Mouse (Mus musculus) G1E (cell line): ENCODE results near the gene Dab1. TPM values are rescaled to one million over a fixed set of nuclear protein-coding genes. Genes with fewer than 3 reads are reported as not detected.

ENCODE experiments used
- ATAC-seq: 2 replicates; pipeline ENCODE4 v1.8.0; 2016; ENCODE audit warnings: mild to moderate bottlenecking; ENCODE audit not compliant: insufficient number of reproducible peaks, poor library complexity, low FRiP score, severe bottlenecking; ENCODE audit errors: extremely low read depth
- DNase-seq: peaks from one replicate; pipeline ENCODE4 v3.0.0; 2012; ENCODE audit warnings: low spot score
- H3K27me3 ChIP-seq: 2 replicates; pipeline ENCODE4 v1.6.1; 2012; ENCODE audit warnings: mild to moderate bottlenecking, low read length, inconsistent platforms; ENCODE audit not compliant: insufficient read depth
- H3K36me3 ChIP-seq: replicated peaks from 2 replicates; pipeline ENCODE3; 2012; ENCODE audit warnings: mild to moderate bottlenecking, inconsistent platforms
- H3K4me1 ChIP-seq: 2 replicates; pipeline ENCODE4 v1.6.1; 2012; ENCODE audit warnings: low read depth, low read length, inconsistent platforms, mixed read lengths; ENCODE audit not compliant: insufficient read depth
- H3K4me3 ChIP-seq: 2 replicates; pipeline ENCODE4 v1.5.1; 2012; ENCODE audit warnings: low read depth, mild to moderate bottlenecking, inconsistent platforms, low read length, moderate library complexity, mixed read lengths
- H3K9me3 ChIP-seq: replicated peaks from 2 replicates; pipeline ENCODE4 v1.6.1; 2012; ENCODE audit warnings: inconsistent platforms
- CTCF ChIP-seq: IDR thresholded peaks from 2 replicates; pipeline ENCODE4 v1.5.1; 2012; ENCODE audit warnings: low read depth, low read length, inconsistent platforms, mixed read lengths
- GATA1 ChIP-seq: IDR thresholded peaks from 2 replicates; pipeline ENCODE4 v1.6.1; 2012; ENCODE audit warnings: borderline replicate concordance, low read length, inconsistent platforms, mixed read lengths
- GATA2 ChIP-seq: IDR thresholded peaks from 2 replicates; pipeline ENCODE4 v1.6.1; 2012; ENCODE audit warnings: low read depth, low read length, inconsistent platforms, borderline replicate concordance
- POLR2AphosphoS5 ChIP-seq: IDR thresholded peaks from 2 replicates; pipeline ENCODE4 v1.6.1; 2012; ENCODE audit warnings: low read depth, low read length, inconsistent platforms; ENCODE audit not compliant: insufficient replicate concordance
- TAL1 ChIP-seq: conservative IDR thresholded peaks from 2 replicates; pipeline ENCODE4 v1.6.1; 2012; ENCODE audit warnings: low read depth, low read length, inconsistent platforms, mixed read lengths
- polyA plus RNA-seq: library from polyadenylated mRNA; stranded (reverse); fragments of >175 nt; gene quantifications from 2 replicates; pipeline ENCODE4 v1.2.3, GENCODE M21; 2012
- total RNA-seq, 2 experiments: library from RNA; stranded (forward) in 1 of 2; stranded (reverse) in 1 of 2; fragments of 200-1000 nt in 1 of 2; fragments of >200 nt in 1 of 2; fragmentation: Nextera tagmentation in 1 of 2; gene quantifications; 2 replicates each; pipeline ENCODE4 v1.2.3; 2014 to 2017

Dab1 gene
- total and polyA plus RNA-seq, 3 experiments, result 0.16 TPM; not detected in 2

DNA sequence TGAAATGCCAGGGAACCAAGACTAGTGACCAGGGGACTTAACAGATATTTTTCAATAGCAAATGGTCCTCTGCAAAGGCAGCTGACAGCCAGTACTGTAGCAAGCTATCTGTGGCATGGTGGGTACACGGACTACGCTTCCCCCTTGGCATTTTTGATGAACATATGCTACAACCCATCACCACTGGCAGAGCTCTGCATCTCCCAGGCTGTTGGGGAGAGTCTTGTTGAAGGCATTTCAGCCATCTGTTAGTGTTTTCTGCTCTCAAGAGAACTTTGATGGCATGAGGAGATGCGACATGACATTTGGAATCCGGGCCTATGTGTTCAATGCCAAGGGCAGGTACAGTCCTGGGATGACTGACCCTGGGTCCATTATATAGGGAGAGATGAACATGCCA, 443.2 kb downstream of the Dab1 start:
- no peaks in the 10 kb centered on the region for H3K4me1 ChIP-seq
- H3K9me3 ChIP-seq, result peaks cover 52% of the 10 kb centered on the region
- H3K4me3 ChIP-seq, result no peak overlapping the region
- H3K36me3 ChIP-seq, result no peaks in the 10 kb centered on the region
- TF ChIP-seq GATA1 (no peak), TAL1 (no peak), POLR2AphosphoS5 (no peak), GATA2 (no peak), CTCF (no peak)
- no peaks in the 10 kb centered on the region for H3K27me3 ChIP-seq
- ATAC-seq (no peak), DNase-seq (no peak)

DNA sequence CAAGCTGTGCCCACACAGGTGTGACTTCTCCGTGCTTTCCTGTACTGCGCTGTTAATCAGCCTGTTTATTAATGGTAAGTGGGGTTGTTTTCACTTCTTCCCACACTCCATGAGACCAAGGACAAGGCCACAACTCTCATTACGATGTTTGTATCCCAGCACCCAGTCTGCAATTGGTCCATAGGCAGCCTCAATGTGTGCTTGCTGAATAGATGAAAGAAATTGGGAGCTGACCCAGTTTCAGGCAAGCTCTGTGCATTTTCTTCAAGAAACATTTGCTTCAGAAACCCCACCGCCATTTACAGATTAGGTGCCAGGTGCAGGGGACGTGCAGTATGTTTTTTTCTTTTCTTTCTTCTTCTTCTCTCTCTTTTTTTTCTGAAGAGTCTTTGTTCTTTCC, 447.7 kb downstream of the Dab1 start:
- Histone ChIP-seq H3K4me1 (no peaks in the 10 kb centered on the region), H3K36me3 (no peaks in the 10 kb centered on the region), H3K4me3 (no peak overlapping the region), H3K27me3 (no peaks in the 10 kb centered on the region), H3K9me3 (peaks cover 55% of the 10 kb centered on the region)
- DNase-seq, result no peak
- no peak for TF ChIP-seq GATA1
- TF ChIP-seq GATA2, result no peak
- TF ChIP-seq TAL1, result no peak
- no peak for TF ChIP-seq POLR2AphosphoS5
- TF ChIP-seq CTCF, result no peak
- ATAC-seq, result no peak

GRCm38 (mm10) chr4:104067748-104068147, 448.6 kb downstream of the Dab1 start:
- H3K36me3 ChIP-seq, result no peaks in the 10 kb centered on the region
- no peaks in the 10 kb centered on the region for H3K27me3 ChIP-seq
- peaks cover 56% of the 10 kb centered on the region for H3K9me3 ChIP-seq
- DNase-seq (no peak), ATAC-seq (no peak)
- no peaks in the 10 kb centered on the region for H3K4me1 ChIP-seq
- H3K4me3 ChIP-seq, result no peak overlapping the region
- TF ChIP-seq CTCF (no peak), POLR2AphosphoS5 (no peak)

- ATAC-seq, result no peak
Measured at GRCm38 (mm10) chr4:104071296-104071695, 452.1 kb downstream of the Dab1 start.

GRCm38 (mm10) chr4:104073920-104074459, 454.8 kb downstream of the Dab1 start:
- no peak overlapping the region for H3K4me3 ChIP-seq
- no peaks in the 10 kb centered on the region for H3K4me1 ChIP-seq
- no peak for DNase-seq
- TF ChIP-seq GATA1 (no peak), TAL1 (no peak), CTCF (no peak), GATA2 (no peak), POLR2AphosphoS5 (no peak)
- no peak for ATAC-seq
- no peaks in the 10 kb centered on the region for H3K27me3 ChIP-seq
- H3K36me3 ChIP-seq, result no peaks in the 10 kb centered on the region
- H3K9me3 ChIP-seq, result peaks cover 27% of the 10 kb centered on the region

More at GRCm38 (mm10) chr4:104071296-104071695, 452.1 kb downstream of the Dab1 start:
- no peak for TF ChIP-seq GATA1
- no peak for TF ChIP-seq POLR2AphosphoS5
- TF ChIP-seq CTCF, result no peak
- TF ChIP-seq TAL1, result no peak
- TF ChIP-seq GATA2, result no peak
- DNase-seq, result no peak
- peaks cover 42% of the 10 kb centered on the region for H3K9me3 ChIP-seq
- H3K27me3 ChIP-seq, result no peaks in the 10 kb centered on the region
- H3K4me3 ChIP-seq, result no peak overlapping the region
- H3K4me1 ChIP-seq, result no peaks in the 10 kb centered on the region
- no peaks in the 10 kb centered on the region for H3K36me3 ChIP-seq

DNA sequence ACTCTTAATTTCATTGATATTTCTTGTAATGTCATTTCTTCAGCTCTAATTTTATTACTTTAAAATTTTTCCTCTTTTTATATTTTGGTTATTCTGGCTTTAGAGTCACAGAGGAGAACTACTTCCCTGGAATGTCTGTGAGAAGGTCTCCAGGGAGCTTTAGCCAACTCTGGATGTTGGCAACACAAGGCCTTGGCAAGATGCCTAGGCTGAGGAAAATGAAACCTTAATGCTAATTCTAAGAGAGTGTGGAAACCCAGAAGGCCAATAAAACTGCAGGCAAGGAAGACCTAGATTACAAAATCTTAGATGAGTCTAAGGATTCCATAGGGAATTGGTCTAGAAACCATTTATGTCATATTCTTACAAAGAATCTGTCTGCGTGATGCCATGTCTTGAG, 458.6 kb downstream of the Dab1 start:
- no peak for ATAC-seq
- no peak for TF ChIP-seq POLR2AphosphoS5
- TF ChIP-seq GATA2, result no peak
- no peak for TF ChIP-seq GATA1
- no peak for TF ChIP-seq CTCF
- TF ChIP-seq TAL1, result no peak
- Histone ChIP-seq H3K36me3 (no peaks in the 10 kb centered on the region), H3K27me3 (no peaks in the 10 kb centered on the region), H3K4me1 (no peaks in the 10 kb centered on the region), H3K9me3 (peaks cover 17% of the 10 kb centered on the region), H3K4me3 (no peak overlapping the region)
- no peak for DNase-seq

- Histone ChIP-seq H3K36me3 (no peaks in the 10 kb centered on the region), H3K4me1 (no peaks in the 10 kb centered on the region), H3K9me3 (peaks cover 21% of the 10 kb centered on the region), H3K4me3 (no peak overlapping the region), H3K27me3 (no peaks in the 10 kb centered on the region)
- TF ChIP-seq POLR2AphosphoS5 (no peak), GATA1 (no peak), CTCF (no peak), GATA2 (no peak), TAL1 (no peak)
- ATAC-seq, result no peak
- DNase-seq, result no peak
Measured at GRCm38 (mm10) chr4:104106299-104106698, 487.1 kb downstream of the Dab1 start.
